Mouse (Mus musculus): ENCODE measurements around the gene Trp53bp2.

Trp53bp2 gene

DNA sequence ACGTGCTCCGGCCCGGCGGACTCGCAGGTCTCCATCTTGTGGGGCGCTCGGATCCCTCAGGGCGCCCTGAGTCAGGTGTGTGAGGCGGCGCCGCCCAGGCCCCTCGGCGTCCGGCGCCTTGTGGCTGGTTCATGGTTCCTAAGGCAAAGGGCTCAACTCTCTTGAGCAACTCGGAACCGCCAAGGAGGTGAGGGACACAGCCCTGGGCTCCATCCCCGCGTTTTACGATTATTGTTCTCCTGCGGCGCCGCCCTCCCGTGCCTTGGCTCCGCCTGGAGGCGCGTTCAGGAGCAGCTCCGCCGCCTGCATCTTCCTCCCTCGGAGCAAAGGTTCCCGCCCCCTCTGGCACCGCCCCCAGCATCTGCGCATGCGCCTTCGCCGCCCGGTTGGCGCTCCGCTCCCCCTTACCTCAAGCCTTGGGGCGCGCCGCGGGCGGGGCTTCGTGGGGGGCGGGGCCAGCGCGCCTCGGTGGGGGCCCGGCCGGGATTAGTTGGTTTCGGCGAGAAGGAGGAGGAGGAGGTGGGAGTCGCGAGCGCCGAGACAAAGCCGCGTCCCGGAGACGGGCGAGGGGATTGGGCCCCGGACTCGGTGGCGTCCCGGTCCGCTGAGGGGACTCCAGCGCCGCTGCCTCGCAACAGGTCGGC lies at the start of gene Trp53bp2:
Gene Trp53bp2, plus strand, starts transcription at position 489 of the 644 bp plus-strand sequence.
- DNase-seq (ENCODE audit: low spot score in 2 of 2), result peak; percentile 99

GRCm38 (mm10) chr1:182362703-182363102 lies 46.3 kb upstream of the Trp53bp2 start:
- DNase-seq (ENCODE audit: low spot score in 2 of 2), result peak; percentile 45 to 58

- DNase-seq (ENCODE audit: low spot score in 2 of 2), result peak; percentile 23 to 49
These were observed 45.1 kb upstream of the Trp53bp2 start for GRCm38 (mm10) chr1:182363683-182364404.

GRCm38 (mm10) chr1:182368309-182368708 lies 40.7 kb upstream of the Trp53bp2 start:
- DNase-seq (ENCODE audit: low spot score in 2 of 2), result peak in 1 of 2 experiments; percentile 10

- peak; percentile 51 to 73 for DNase-seq (ENCODE audit: low spot score in 2 of 2)
These were observed 40.2 kb upstream of the Trp53bp2 start for GRCm38 (mm10) chr1:182368782-182369181.

DNA sequence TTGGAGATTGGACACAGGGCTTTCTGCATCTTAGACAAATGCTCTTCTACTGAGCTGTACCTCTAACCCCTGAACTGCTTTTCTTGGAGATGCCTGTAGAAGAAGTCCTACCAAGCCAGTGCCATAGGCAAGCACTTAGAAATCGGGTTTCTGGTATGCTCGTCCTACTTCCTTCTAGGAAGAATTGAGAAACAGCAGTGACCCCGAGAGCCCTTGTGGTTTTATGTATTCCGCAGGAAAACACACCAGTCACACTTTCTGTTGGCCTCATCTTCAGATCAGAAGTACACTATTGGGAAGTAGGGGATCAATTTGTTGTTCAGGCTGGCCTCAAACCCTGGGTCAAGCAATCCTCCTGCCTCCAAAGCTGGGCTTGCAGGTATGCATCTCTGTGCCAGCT lies 39.5 kb upstream of the Trp53bp2 start:
- DNase-seq (ENCODE audit: low spot score in 2 of 2), result no peak

DNA sequence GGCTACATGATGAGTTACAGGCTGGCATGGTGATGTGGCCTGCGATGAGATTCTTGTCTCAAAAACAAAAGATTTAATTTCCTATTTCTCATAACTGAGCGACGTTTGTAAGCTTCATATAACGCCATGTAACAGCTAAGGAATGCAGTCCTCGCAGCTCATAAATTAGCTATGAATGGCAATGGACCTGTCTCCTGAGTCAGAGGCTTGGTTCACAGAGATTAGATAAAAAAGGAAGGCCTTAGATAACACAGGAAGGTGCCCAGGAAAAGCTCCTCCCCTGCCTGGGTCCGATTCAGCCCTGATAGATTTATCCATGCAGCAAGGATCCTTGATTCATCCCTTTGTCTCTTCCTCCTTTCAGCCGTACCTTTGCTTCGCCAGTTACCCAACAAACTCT lies 37.1 kb upstream of the Trp53bp2 start:
- no peak for DNase-seq (ENCODE audit: low spot score in 2 of 2)

- DNase-seq (ENCODE audit: low spot score in 2 of 2), result peak; percentile 20 to 29
These were observed 32.8 kb upstream of the Trp53bp2 start for GRCm38 (mm10) chr1:182376221-182376620.

DNA sequence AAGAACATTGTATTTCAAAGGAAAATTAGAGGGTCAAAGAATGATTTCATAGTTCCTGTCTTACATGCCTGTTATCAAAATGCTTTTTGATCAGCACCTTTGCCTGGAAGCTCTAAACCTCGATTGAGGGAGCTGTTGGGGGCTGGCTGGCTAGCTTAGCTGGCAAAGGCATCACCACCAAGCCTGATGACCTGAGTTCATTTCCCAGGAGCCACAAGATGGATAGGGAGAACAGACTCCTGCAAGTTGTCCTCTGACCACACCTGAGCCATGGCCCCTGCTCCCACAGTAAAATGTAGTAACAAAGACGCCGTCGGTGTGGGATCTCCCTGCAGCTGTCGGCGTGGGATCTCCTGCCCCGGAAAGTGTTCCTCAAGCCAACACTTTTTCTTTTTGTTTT lies 32.1 kb upstream of the Trp53bp2 start:
- DNase-seq (ENCODE audit: low spot score in 2 of 2), result no peak

DNA sequence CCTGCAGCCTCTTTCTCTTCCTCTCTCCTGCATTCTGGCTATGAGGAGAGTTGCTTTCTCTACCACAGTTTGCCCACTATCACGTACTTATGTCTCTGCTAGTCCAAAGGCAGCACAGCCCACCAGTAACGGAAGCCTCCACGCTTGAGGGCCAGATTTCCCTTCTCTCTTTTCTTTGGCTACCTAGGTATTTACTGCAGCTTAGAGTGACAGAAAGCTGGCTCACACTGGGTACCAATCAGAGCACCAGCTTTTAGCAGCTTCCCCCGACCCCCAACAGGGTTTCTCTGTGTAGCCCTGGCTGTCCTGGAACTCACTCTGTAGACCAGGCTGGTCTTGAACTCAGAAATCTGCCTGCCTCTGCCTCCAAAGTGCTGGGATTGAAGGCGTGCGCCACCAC lies 31.5 kb upstream of the Trp53bp2 start:
- no peak for DNase-seq (ENCODE audit: low spot score in 2 of 2)

DNA sequence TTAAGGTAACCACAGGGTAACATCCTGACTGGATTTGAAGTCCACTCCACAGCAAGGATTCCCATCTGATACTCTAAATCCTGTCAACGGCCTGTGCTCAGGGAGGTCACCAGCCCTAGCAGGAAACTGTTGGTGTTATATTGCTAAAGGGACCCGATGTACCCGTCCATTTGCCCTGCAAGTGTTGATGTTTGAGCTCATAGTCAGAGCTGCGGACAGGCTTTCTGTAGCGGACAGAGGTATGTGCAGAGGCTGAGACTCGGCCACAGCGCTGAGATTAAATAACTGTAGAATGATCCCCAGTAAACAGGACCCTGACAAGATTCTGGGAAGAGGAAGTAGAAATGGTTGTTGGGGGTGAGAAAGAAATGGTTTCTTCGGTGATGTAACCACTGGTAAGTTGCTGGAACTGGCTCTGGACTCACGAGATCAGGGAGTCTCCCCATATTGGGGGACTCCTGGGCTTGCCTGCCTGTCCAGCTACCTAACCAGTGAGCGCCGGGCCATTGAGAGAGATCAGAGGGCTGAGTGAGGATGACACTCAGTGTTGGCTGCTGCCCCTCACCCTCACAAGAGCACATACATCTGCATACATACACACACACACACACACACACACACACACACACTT lies 30.7 kb upstream of the Trp53bp2 start:
- DNase-seq (ENCODE audit: low spot score in 2 of 2), result no peak

- DNase-seq (ENCODE audit: low spot score in 2 of 2), result no peak
These were observed 30.1 kb upstream of the Trp53bp2 start for GRCm38 (mm10) chr1:182378876-182379275.

DNA sequence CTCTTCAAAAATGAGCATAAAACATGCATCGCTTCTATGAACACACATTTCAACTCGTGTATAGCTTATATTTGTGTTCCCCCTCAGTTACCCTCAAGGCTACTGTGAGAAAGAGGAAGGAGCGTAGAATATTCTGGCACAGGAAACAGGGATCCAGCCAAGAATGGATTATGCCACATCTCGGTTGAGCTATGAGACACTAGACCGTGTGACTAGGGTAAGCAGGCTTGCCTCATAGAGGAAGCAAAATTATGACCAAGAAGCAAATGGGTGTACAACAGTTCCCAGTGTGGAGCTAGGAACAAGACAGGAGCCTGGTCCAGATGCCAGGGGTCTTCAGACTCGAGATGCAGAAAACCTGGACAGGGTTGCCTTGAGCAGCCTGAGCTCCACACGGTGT lies 28.3 kb upstream of the Trp53bp2 start:
- no peak for DNase-seq (ENCODE audit: low spot score in 2 of 2)

- DNase-seq (ENCODE audit: low spot score in 2 of 2), result no peak
These were observed 27.6 kb upstream of the Trp53bp2 start for GRCm38 (mm10) chr1:182381327-182381726.

DNA sequence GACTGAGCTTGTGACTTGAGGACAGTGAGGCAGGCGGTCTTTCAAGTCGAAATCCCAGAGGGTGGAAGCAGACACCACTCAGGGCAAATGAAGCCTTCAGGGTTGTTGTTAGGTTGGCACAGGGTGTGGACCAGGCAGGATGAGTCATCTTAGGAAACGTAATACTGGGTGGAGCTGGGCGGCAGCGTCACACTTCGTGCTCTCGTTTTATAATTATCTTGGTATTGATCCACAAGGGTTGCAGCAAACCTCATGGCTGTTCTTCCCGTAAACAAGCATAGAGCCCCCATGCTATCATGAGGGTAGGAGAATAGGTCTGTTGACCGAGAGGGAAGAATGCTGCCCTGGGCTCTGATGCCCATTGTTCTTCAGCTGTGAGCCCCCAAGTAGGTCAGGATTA lies 25.9 kb upstream of the Trp53bp2 start:
- DNase-seq (ENCODE audit: low spot score in 2 of 2), result no peak

GRCm38 (mm10) chr1:182386449-182386848 lies 22.5 kb upstream of the Trp53bp2 start:
- DNase-seq (ENCODE audit: low spot score in 2 of 2), result no peak

GRCm38 (mm10) chr1:182388729-182389128 lies 20.2 kb upstream of the Trp53bp2 start:
- DNase-seq (ENCODE audit: low spot score in 2 of 2), result no peak

DNA sequence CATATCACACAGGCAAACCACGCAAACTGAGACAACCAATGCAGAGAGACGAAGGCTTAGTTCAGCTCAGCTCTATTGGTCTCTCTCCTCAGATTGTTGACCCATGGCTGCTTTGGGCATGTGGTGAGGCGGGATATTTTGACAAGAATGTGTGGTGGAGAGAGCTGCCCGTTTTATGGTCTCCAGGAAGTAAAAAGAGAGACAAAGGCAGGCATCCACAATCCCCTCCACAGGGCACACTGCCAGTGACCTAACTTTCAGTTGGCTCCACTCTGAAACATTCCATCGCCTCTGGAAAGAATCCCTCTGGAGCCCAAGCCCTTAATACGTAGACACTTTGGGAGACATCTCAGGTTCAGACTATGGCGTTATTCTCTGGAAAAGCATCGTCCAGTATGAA lies 10.8 kb upstream of the Trp53bp2 start:
- DNase-seq (ENCODE audit: low spot score in 2 of 2), result no peak

DNA sequence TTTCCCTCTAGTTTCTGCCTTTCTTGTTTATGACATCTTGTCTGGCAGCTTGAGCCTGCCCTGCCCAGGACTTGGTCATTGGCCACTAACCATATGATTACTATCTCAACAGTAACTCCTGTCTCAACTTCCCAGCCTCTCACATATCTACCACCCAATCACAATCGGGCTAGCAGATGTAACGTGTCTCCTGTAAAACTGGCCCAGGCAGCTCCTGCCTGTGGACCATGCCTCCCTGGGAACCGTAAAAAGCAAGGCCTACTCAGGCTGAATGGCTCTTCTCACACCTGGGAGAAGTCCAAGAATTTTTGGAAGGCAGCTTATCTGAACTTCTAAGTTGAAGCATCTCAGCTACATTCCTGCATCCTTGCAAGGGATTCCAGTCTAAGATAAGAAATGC lies 10.2 kb upstream of the Trp53bp2 start:
- no peak for DNase-seq (ENCODE audit: low spot score in 2 of 2)

GRCm38 (mm10) chr1:182399205-182399604 lies 9.8 kb upstream of the Trp53bp2 start:
- DNase-seq (ENCODE audit: low spot score in 2 of 2), result no peak

GRCm38 (mm10) chr1:182399908-182400307 lies 9.1 kb upstream of the Trp53bp2 start:
- DNase-seq (ENCODE audit: low spot score in 2 of 2), result no peak

- DNase-seq (ENCODE audit: low spot score in 2 of 2), result no peak
These were observed 5.9 kb upstream of the Trp53bp2 start for GRCm38 (mm10) chr1:182403076-182403475.

- no peak for DNase-seq (ENCODE audit: low spot score in 2 of 2)
These were observed 2.4 kb upstream of the Trp53bp2 start for GRCm38 (mm10) chr1:182406621-182407020.

Measured in natural killer cell, adult 2 months (primary cell).